Mouse (Mus musculus) liver, adult 2 months (tissue): ENCODE measurements around the gene 4921524J17Rik. TPM values are rescaled to one million over a fixed set of nuclear protein-coding genes. Genes with fewer than 3 reads are reported as not detected.
A peak's percentile ranks its signal among the peaks of the same experiment; 100 is the strongest.

ENCODE experiments used
- DNase-seq: peaks from one replicate; pipeline ENCODE4 v3.0.0-alpha.2; 2011; ENCODE audit warnings: low read depth, low spot score; ENCODE audit errors: extremely low read depth
- H3K27ac ChIP-seq: fragments of 200-500 bp; replicated peaks from 2 replicates; pipeline ENCODE4 v1.5.1; 2012; ENCODE audit warnings: low read depth, mild to moderate bottlenecking, control low read depth, inconsistent platforms, low read length; ENCODE audit not compliant: insufficient read depth
- H3K27me3 ChIP-seq: fragments of 200-500 bp; 2 replicates; pipeline ENCODE4 v1.6.1; 2012; ENCODE audit warnings: mild to moderate bottlenecking, moderate library complexity, low read length, inconsistent platforms; ENCODE audit not compliant: control insufficient read depth, insufficient read depth
- H3K36me3 ChIP-seq: fragments of 200-500 bp; 2 replicates; pipeline ENCODE4 v1.6.1; 2012; ENCODE audit warnings: low read length, inconsistent platforms; ENCODE audit not compliant: control insufficient read depth, insufficient read depth
- H3K4me1 ChIP-seq: fragments of 200-500 bp; 2 replicates; pipeline ENCODE4 v1.6.1; 2011; ENCODE audit warnings: low read length; ENCODE audit not compliant: control insufficient read depth, insufficient read depth
- H3K4me3 ChIP-seq: fragments of 200-500 bp; 2 replicates; pipeline ENCODE4 v1.5.1; 2011; ENCODE audit warnings: low read depth, mild to moderate bottlenecking, control low read depth, low read length, moderate library complexity; ENCODE audit not compliant: insufficient read depth
- H3K79me2 ChIP-seq: fragments of 200-500 bp; 2 replicates; pipeline ENCODE4 v1.6.1; 2012; ENCODE audit warnings: inconsistent platforms, mild to moderate bottlenecking, low read length, moderate library complexity; ENCODE audit not compliant: control insufficient read depth, insufficient read depth
- H3K9ac ChIP-seq: fragments of 200-500 bp; 2 replicates; pipeline ENCODE4 v1.6.1; 2012; ENCODE audit warnings: low read depth, mild to moderate bottlenecking, control low read depth, inconsistent platforms, low read length
- CTCF ChIP-seq: fragments of 200-500 bp; IDR thresholded peaks from 2 replicates; pipeline ENCODE4 v1.5.1; 2011; ENCODE audit warnings: low read depth, low read length, control low read depth
- POLR2A ChIP-seq: fragments of 200-500 bp; IDR thresholded peaks from 2 replicates; pipeline ENCODE4 v1.6.1; 2011; ENCODE audit warnings: low read length, control low read depth; ENCODE audit not compliant: insufficient read depth; ENCODE audit errors: extremely low read depth
- WGBS: fragments of 180-500 bp; shearing (Covaris S2); methylation state at CpG from one replicate; pipeline ENCODE4 v1.1.7; 2018; 5-methylcytosine and 5-hydroxymethylcytosine counted together
- polyA plus RNA-seq: library from polyadenylated mRNA; depleted of rRNA; stranded (reverse); fragments of >200 nt; gene quantifications from 2 replicates; pipeline ENCODE4 v1.2.3, GENCODE M21; 2012
- total RNA-seq: library from RNA; depleted of rRNA; stranded (reverse); fragments of >200 nt; gene quantifications from 2 replicates; pipeline ENCODE4 v1.2.3, GENCODE M21; 2014

Gene 4921524J17Rik
- total and polyA plus RNA-seq, 2 experiments = 2.9 to 8.6 TPM

- no peaks in the 10 kb centered on the region for H3K27me3 ChIP-seq
- TF ChIP-seq CTCF = no peak
- no peak for TF ChIP-seq POLR2A
- no peak overlapping the region for H3K9ac ChIP-seq
- H3K36me3 ChIP-seq = no peaks in the 10 kb centered on the region
- H3K79me2 ChIP-seq = no peaks in the 10 kb centered on the region
- no peak overlapping the region for H3K4me3 ChIP-seq
- DNase-seq = peak; percentile 1
- H3K27ac ChIP-seq = peak overlapping the region; percentile 43
- no peaks in the 10 kb centered on the region for H3K4me1 ChIP-seq
- 65% methylated on average over 10 of the region's 10 CpGs for WGBS
Measured at GRCm38 (mm10) chr8:85380123-85380823, 52.4 kb downstream of the 4921524J17Rik start.

GRCm38 (mm10) chr8:85379142-85379781 lies 53.4 kb downstream of the 4921524J17Rik start:
- Histone ChIP-seq H3K4me3 (no peak overlapping the region), H3K36me3 (no peaks in the 10 kb centered on the region), H3K27ac (0 out of 2 replicates have a peak overlapping the region, but pooled peaks have one; percentile 13), H3K27me3 (no peaks in the 10 kb centered on the region), H3K79me2 (no peaks in the 10 kb centered on the region), H3K4me1 (no peaks in the 10 kb centered on the region), H3K9ac (no peak overlapping the region)
- no peak for TF ChIP-seq POLR2A
- TF ChIP-seq CTCF = no peak
- 75% methylated on average over 2 of the region's 2 CpGs for WGBS
- peak; percentile 8 for DNase-seq

DNA sequence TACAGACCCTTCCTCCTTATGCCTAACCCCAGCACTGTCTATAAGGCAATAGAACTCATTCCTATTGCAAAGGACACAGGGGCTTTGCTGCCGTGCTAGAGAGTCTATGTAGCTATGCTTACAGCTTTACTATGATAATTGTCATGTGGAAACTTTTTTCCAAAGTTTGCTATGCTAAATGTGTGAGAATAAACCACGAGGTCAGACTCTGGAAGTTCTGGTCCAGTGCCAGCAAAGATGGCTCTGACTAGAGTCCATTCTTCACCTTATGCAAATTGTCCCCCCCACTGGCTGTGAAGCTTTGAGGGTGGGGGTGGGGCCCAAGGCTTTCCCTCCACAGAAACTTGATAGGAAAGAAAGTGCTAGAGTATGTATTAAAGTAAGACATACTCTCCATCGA lies 56.1 kb downstream of the 4921524J17Rik start:
- no peak overlapping the region for H3K9ac ChIP-seq
- no peak overlapping the region for H3K4me3 ChIP-seq
- no peak for DNase-seq
- no peaks in the 10 kb centered on the region for H3K27me3 ChIP-seq
- H3K4me1 ChIP-seq = no peaks in the 10 kb centered on the region
- H3K27ac ChIP-seq = no peak overlapping the region
- TF ChIP-seq CTCF (no peak), POLR2A (no peak)
- no peaks in the 10 kb centered on the region for H3K79me2 ChIP-seq
- WGBS = 54% methylated on average over 3 of the region's 3 CpGs
- no peaks in the 10 kb centered on the region for H3K36me3 ChIP-seq

DNA sequence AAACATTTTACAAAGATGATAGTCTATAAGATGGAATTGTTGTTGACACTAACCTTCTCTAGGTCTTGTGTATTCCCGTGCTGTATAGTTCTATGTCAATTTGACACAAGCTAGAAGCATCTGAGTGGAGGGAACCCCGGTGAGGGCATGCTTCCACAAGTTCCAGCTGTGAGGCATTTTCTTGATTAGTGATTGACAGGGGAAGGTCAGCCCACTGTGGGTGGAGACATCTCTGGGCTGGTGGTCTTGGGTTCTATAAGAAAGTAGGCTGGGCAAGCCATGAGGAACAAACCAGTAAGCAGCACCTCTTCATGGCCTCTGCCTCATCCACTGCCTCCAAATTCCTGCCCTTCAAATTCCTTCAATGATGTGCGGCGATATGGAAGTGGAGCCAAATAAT lies 58.3 kb downstream of the 4921524J17Rik start:
- no peaks in the 10 kb centered on the region for H3K36me3 ChIP-seq
- H3K27me3 ChIP-seq = no peaks in the 10 kb centered on the region
- WGBS = 68% methylated on average over 4 of the region's 4 CpGs
- no peak overlapping the region for H3K9ac ChIP-seq
- H3K4me1 ChIP-seq = no peaks in the 10 kb centered on the region
- no peak for TF ChIP-seq POLR2A
- no peaks in the 10 kb centered on the region for H3K79me2 ChIP-seq
- H3K4me3 ChIP-seq = no peak overlapping the region
- H3K27ac ChIP-seq = no peak overlapping the region
- no peak for DNase-seq

- no peak overlapping the region for H3K4me3 ChIP-seq
- no peak overlapping the region for H3K9ac ChIP-seq
- no peaks in the 10 kb centered on the region for H3K27me3 ChIP-seq
- H3K36me3 ChIP-seq = no peaks in the 10 kb centered on the region
- no peaks in the 10 kb centered on the region for H3K79me2 ChIP-seq
- no peaks in the 10 kb centered on the region for H3K4me1 ChIP-seq
- no peak overlapping the region for H3K27ac ChIP-seq
- DNase-seq = no peak
- 69% methylated on average over 5 of the region's 5 CpGs for WGBS
- TF ChIP-seq POLR2A (no peak), CTCF (no peak)
Measured at GRCm38 (mm10) chr8:85373435-85374039, 59.1 kb downstream of the 4921524J17Rik start.

GRCm38 (mm10) chr8:85372465-85372839 lies 60.2 kb downstream of the 4921524J17Rik start:
- Histone ChIP-seq H3K79me2 (no peaks in the 10 kb centered on the region), H3K4me3 (no peak overlapping the region), H3K27ac (no peak overlapping the region), H3K9ac (no peak overlapping the region), H3K36me3 (no peaks in the 10 kb centered on the region), H3K4me1 (no peaks in the 10 kb centered on the region), H3K27me3 (no peaks in the 10 kb centered on the region)
- no peak for TF ChIP-seq POLR2A
- 100% methylated on average over 1 of the region's 1 CpGs for whole genome bisulfite sequencing
- no peak for DNase-seq
